Mouse (Mus musculus) stomach, embryonic 15.5 days (tissue): ENCODE measurements at regions not wholly inside any gene's neighbourhood (a gene's known extent, or its start where the extent isn't known, plus 50 kb on each side); places are given as distances from the start of the nearest gene placed in this dataset.
"Not testable (repeated sequence)": the region's sequence is repeated elsewhere in the genome, so short reads cannot be mapped to it uniquely, and the experiment has no call there.

Source experiments
- ATAC-seq: fragments of 200-750 bp; cut with Nextera tagmentation; 2 replicates; pipeline ENCODE4 v1.8.0; 2017; ENCODE audit warnings: low read depth, moderate number of reproducible peaks, moderate TSS enrichment; ENCODE audit not compliant: insufficient read depth, low FRiP score
- H3K27ac ChIP-seq: fragments of 300-500 bp; sonication (generic); 2 replicates; pipeline ENCODE4 v1.5.1; 2015; ENCODE audit warnings: mild to moderate bottlenecking, inconsistent platforms
- H3K27me3 ChIP-seq: fragments of 300-500 bp; sonication (generic); replicated peaks from 2 replicates; pipeline ENCODE4 v1.6.1; 2015; ENCODE audit warnings: inconsistent platforms
- H3K36me3 ChIP-seq: fragments of 300-500 bp; sonication (generic); 2 replicates; pipeline ENCODE4 v1.6.1; 2015; ENCODE audit warnings: inconsistent platforms
- H3K4me1 ChIP-seq: fragments of 300-500 bp; sonication (generic); 2 replicates; pipeline ENCODE4 v1.6.1; 2015; ENCODE audit warnings: inconsistent platforms
- H3K4me2 ChIP-seq: fragments of 300-500 bp; sonication (generic); 2 replicates; pipeline ENCODE4 v1.6.1; 2015; ENCODE audit warnings: mild to moderate bottlenecking, inconsistent platforms
- H3K4me3 ChIP-seq: fragments of 300-500 bp; sonication (generic); replicated peaks from 2 replicates; pipeline ENCODE4 v1.5.1; 2015; ENCODE audit warnings: inconsistent platforms
- H3K9ac ChIP-seq: fragments of 300-500 bp; sonication (generic); 2 replicates; pipeline ENCODE4 v1.6.1; 2015; ENCODE audit warnings: inconsistent platforms
- H3K9me3 ChIP-seq: fragments of 300-500 bp; sonication (generic); 2 replicates; pipeline ENCODE4 v1.6.1; 2016; ENCODE audit warnings: inconsistent platforms
- WGBS: fragments of 180-500 bp; shearing (Covaris S2); methylation state at CpG from one replicate; pipeline ENCODE4 v1.1.7; 2015; 5-methylcytosine and 5-hydroxymethylcytosine counted together

GRCm38 (mm10) chr1:47646681-47647080 is 754.0 kb upstream of the Slc39a10 start:
- no peak for ATAC-seq
- Histone ChIP-seq H3K9me3 (no peaks in the 10 kb centered on the region), H3K4me3 (no peak overlapping the region), H3K36me3 (no peaks in the 10 kb centered on the region), H3K4me1 (no peaks in the 10 kb centered on the region), H3K9ac (no peak overlapping the region), H3K27me3 (no peaks in the 10 kb centered on the region), H3K4me2 (no peak overlapping the region), H3K27ac (no peak overlapping the region)
- 72% methylated on average over 4 of the region's 4 CpGs for WGBS

- Histone ChIP-seq H3K27ac (no peak overlapping the region), H3K9ac (no peak overlapping the region), H3K4me2 (no peak overlapping the region), H3K4me3 (no peak overlapping the region), H3K36me3 (no peaks in the 10 kb centered on the region), H3K4me1 (no peaks in the 10 kb centered on the region), H3K27me3 (no peaks in the 10 kb centered on the region), H3K9me3 (no peaks in the 10 kb centered on the region)
- WGBS: 76% methylated on average over 4 of the region's 4 CpGs
- ATAC-seq: no peak
Observed at GRCm38 (mm10) chr1:47606597-47606996, 713.9 kb upstream of the Slc39a10 start.

- 64% methylated on average over 2 of the region's 2 CpGs for WGBS
- Histone ChIP-seq H3K9ac (no peak overlapping the region), H3K36me3 (no peaks in the 10 kb centered on the region), H3K4me3 (no peak overlapping the region), H3K4me2 (no peak overlapping the region), H3K9me3 (no peaks in the 10 kb centered on the region), H3K27ac (no peak overlapping the region), H3K27me3 (no peaks in the 10 kb centered on the region), H3K4me1 (no peaks in the 10 kb centered on the region)
- ATAC-seq: no peak
Observed at GRCm38 (mm10) chr1:47603989-47604360, 711.3 kb upstream of the Slc39a10 start.

GRCm38 (mm10) chr1:47603294-47603988 is 710.8 kb upstream of the Slc39a10 start:
- WGBS: 22% methylated on average over 3 of the region's 3 CpGs
- H3K9ac ChIP-seq: no peak overlapping the region
- no peak overlapping the region for H3K27ac ChIP-seq
- no peaks in the 10 kb centered on the region for H3K9me3 ChIP-seq
- no peaks in the 10 kb centered on the region for H3K27me3 ChIP-seq
- no peaks in the 10 kb centered on the region for H3K36me3 ChIP-seq
- no peak overlapping the region for H3K4me2 ChIP-seq
- no peak overlapping the region for H3K4me3 ChIP-seq
- H3K4me1 ChIP-seq: no peaks in the 10 kb centered on the region
- ATAC-seq: no peak

GRCm38 (mm10) chr1:47593641-47594040 is 701.0 kb upstream of the Slc39a10 start:
- not testable (repeated sequence) for H3K4me2 ChIP-seq, H3K9me3 ChIP-seq, H3K27me3 ChIP-seq, H3K4me3 ChIP-seq, H3K9ac ChIP-seq, H3K27ac ChIP-seq, ATAC-seq, H3K36me3 ChIP-seq, H3K4me1 ChIP-seq
- 81% methylated on average over 2 of the region's 4 CpGs for WGBS

GRCm38 (mm10) chr1:47545606-47546005 is 653.0 kb upstream of the Slc39a10 start:
- H3K36me3 ChIP-seq: no peaks in the 10 kb centered on the region
- 51% methylated on average over 1 of the region's 1 CpGs for WGBS
- no peak overlapping the region for H3K27ac ChIP-seq
- H3K27me3 ChIP-seq: no peaks in the 10 kb centered on the region
- no peaks in the 10 kb centered on the region for H3K4me1 ChIP-seq
- H3K9ac ChIP-seq: no peak overlapping the region
- no peak overlapping the region for H3K4me2 ChIP-seq
- no peak overlapping the region for H3K4me3 ChIP-seq
- H3K9me3 ChIP-seq: no peaks in the 10 kb centered on the region
- ATAC-seq: no peak; the same call in 1 of the 2 replicates

GRCm38 (mm10) chr1:47511426-47511825 is 618.8 kb upstream of the Slc39a10 start:
- no peak overlapping the region for H3K9ac ChIP-seq
- H3K4me3 ChIP-seq: no peak overlapping the region
- 86% methylated on average over 5 of the region's 5 CpGs for WGBS
- H3K9me3 ChIP-seq: no peaks in the 10 kb centered on the region
- no peaks in the 10 kb centered on the region for H3K36me3 ChIP-seq
- no peaks in the 10 kb centered on the region for H3K4me1 ChIP-seq
- ATAC-seq: no peak
- H3K27me3 ChIP-seq: no peaks in the 10 kb centered on the region
- no peak overlapping the region for H3K27ac ChIP-seq
- H3K4me2 ChIP-seq: no peak overlapping the region

GRCm38 (mm10) chr1:47507801-47508200 is 615.1 kb upstream of the Slc39a10 start:
- no peaks in the 10 kb centered on the region for H3K9me3 ChIP-seq
- H3K4me3 ChIP-seq: no peak overlapping the region
- no peak overlapping the region for H3K9ac ChIP-seq
- H3K4me2 ChIP-seq: no peak overlapping the region
- no peak for ATAC-seq
- H3K36me3 ChIP-seq: no peaks in the 10 kb centered on the region
- H3K4me1 ChIP-seq: no peaks in the 10 kb centered on the region
- H3K27ac ChIP-seq: no peak overlapping the region
- H3K27me3 ChIP-seq: no peaks in the 10 kb centered on the region

- no peaks in the 10 kb centered on the region for H3K36me3 ChIP-seq
- no peaks in the 10 kb centered on the region for H3K9me3 ChIP-seq
- H3K4me3 ChIP-seq: no peak overlapping the region
- no peak overlapping the region for H3K4me2 ChIP-seq
- ATAC-seq: no peak
- WGBS: 53% methylated on average over 7 of the region's 7 CpGs
- H3K9ac ChIP-seq: no peak overlapping the region
- H3K27me3 ChIP-seq: no peaks in the 10 kb centered on the region
- no peak overlapping the region for H3K27ac ChIP-seq
- no peaks in the 10 kb centered on the region for H3K4me1 ChIP-seq
Observed at GRCm38 (mm10) chr1:47488581-47489204, 596.0 kb upstream of the Slc39a10 start.

- no peak overlapping the region for H3K4me2 ChIP-seq
Observed at GRCm38 (mm10) chr1:47486087-47486486, 593.4 kb upstream of the Slc39a10 start.

GRCm38 (mm10) chr1:47479059-47479458 is 586.4 kb upstream of the Slc39a10 start:
- no peaks in the 10 kb centered on the region for H3K27me3 ChIP-seq
- no peak overlapping the region for H3K4me2 ChIP-seq
- no peaks in the 10 kb centered on the region for H3K36me3 ChIP-seq
- H3K4me1 ChIP-seq: no peaks in the 10 kb centered on the region
- 57% methylated on average over 1 of the region's 1 CpGs for WGBS
- H3K27ac ChIP-seq: no peak overlapping the region
- no peak for ATAC-seq
- no peak overlapping the region for H3K9ac ChIP-seq
- no peaks in the 10 kb centered on the region for H3K9me3 ChIP-seq
- H3K4me3 ChIP-seq: no peak overlapping the region

More at GRCm38 (mm10) chr1:47486087-47486486, 593.4 kb upstream of the Slc39a10 start:
- ATAC-seq: no peak
- H3K9me3 ChIP-seq: no peaks in the 10 kb centered on the region
- no peak overlapping the region for H3K27ac ChIP-seq
- no peaks in the 10 kb centered on the region for H3K27me3 ChIP-seq
- no peaks in the 10 kb centered on the region for H3K4me1 ChIP-seq
- no peaks in the 10 kb centered on the region for H3K36me3 ChIP-seq
- no peak overlapping the region for H3K9ac ChIP-seq
- H3K4me3 ChIP-seq: no peak overlapping the region

- no peak for ATAC-seq
- 70% methylated on average over 9 of the region's 9 CpGs for WGBS
- Histone ChIP-seq H3K36me3 (no peaks in the 10 kb centered on the region), H3K9ac (no peak overlapping the region), H3K9me3 (no peaks in the 10 kb centered on the region), H3K27me3 (no peaks in the 10 kb centered on the region), H3K4me2 (no peak overlapping the region), H3K4me1 (no peaks in the 10 kb centered on the region), H3K4me3 (no peak overlapping the region), H3K27ac (no peak overlapping the region)
Observed at GRCm38 (mm10) chr1:47466573-47467253, 574.1 kb upstream of the Slc39a10 start.
